Comparison of ENCODE assay signal across 10 mouse cellular contexts in genomic region chr11:20011210-20011978, GRCm38 (mm10).
DNase-seq lines count a peak whose midpoint lies in the region; ATAC-seq and TF ChIP-seq lines count a peak whose summit lies in the region.
"Had no signal": no experiment of that assay in that cellular context is flagged by ENCODE, and none has a peak within 500 bp of the region (broad histone marks: within the 10 kb centered on the region; RNA-seq: fewer than 3 reads in every experiment).

No protein-coding gene starts in this region.

- DNase-seq in heart, embryonic 10.5 days (ENCODE audit: low spot score) = no peak
- no peak for DNase-seq in embryonic facial prominence, embryonic 10.5 days (ENCODE audit: low spot score)
- peak; percentile 51 for DNase-seq in limb, embryonic 14.5 days (ENCODE audit: low spot score)
- no peak for DNase-seq in spleen, postnatal 14 days (ENCODE audit: low spot score in 2 of 2)
- DNase-seq in urinary bladder, postnatal 14 days (ENCODE audit: low spot score) = no peak
- DNase-seq in cerebellum, postnatal 4 days (ENCODE audit: low spot score in 2 of 2) = no peak
- DNase-seq: gastrocnemius, postnatal 10 days had no signal

- no peak for TF ChIP-seq POLR2A in limb, embryonic 14.5 days (IDR thresholded peaks at IDR 0.05; ENCODE audit: borderline replicate concordance, extremely low read depth, insufficient read depth, insufficient read length)

- peaks cover 64% of the 10 kb centered on the region for H3K36me3 ChIP-seq in heart, embryonic 13.5 days
- peaks cover 83% of the 10 kb centered on the region for H3K36me3 ChIP-seq in heart, embryonic 10.5 days
- peaks cover 99% of the 10 kb centered on the region for H3K36me3 ChIP-seq in embryonic facial prominence, embryonic 10.5 days (replicated peaks)
- H3K36me3 ChIP-seq in hindbrain, embryonic 15.5 days = peaks cover 19% of the 10 kb centered on the region
- peaks cover 48% of the 10 kb centered on the region for H3K36me3 ChIP-seq in limb, embryonic 14.5 days (ENCODE audit: control insufficient read depth, insufficient read depth, low read length)

- H3K9me3 ChIP-seq in heart, embryonic 13.5 days = no peaks in the 10 kb centered on the region
- no peaks in the 10 kb centered on the region for H3K9me3 ChIP-seq in heart, embryonic 10.5 days
- no peaks in the 10 kb centered on the region for H3K9me3 ChIP-seq in embryonic facial prominence, embryonic 10.5 days
- H3K9me3 ChIP-seq in hindbrain, embryonic 15.5 days = no peaks in the 10 kb centered on the region
- H3K9me3 ChIP-seq in limb, embryonic 14.5 days (ENCODE audit: control insufficient read depth, low read length) = no peaks in the 10 kb centered on the region

- H3K27me3 ChIP-seq in heart, embryonic 13.5 days (replicated peaks) = no peaks in the 10 kb centered on the region
- no peaks in the 10 kb centered on the region for H3K27me3 ChIP-seq in heart, embryonic 10.5 days (ENCODE audit: insufficient read depth, poor library complexity, severe bottlenecking)
- no peaks in the 10 kb centered on the region for H3K27me3 ChIP-seq in embryonic facial prominence, embryonic 10.5 days (replicated peaks; ENCODE audit: low read depth, poor library complexity, severe bottlenecking)
- no peaks in the 10 kb centered on the region for H3K27me3 ChIP-seq in hindbrain, embryonic 15.5 days
- no peaks in the 10 kb centered on the region for H3K27me3 ChIP-seq in limb, embryonic 14.5 days (ENCODE audit: control insufficient read depth, insufficient read depth, low read length)

- ATAC-seq in heart, embryonic 13.5 days (ENCODE audit: extremely low read depth, insufficient number of reproducible peaks, low FRiP score, low TSS enrichment) = no peak
- ATAC-seq in hindbrain, embryonic 15.5 days (ENCODE audit: low FRiP score, low read depth) = peak; percentile 83
- ATAC-seq in limb, embryonic 14.5 days (ENCODE audit: low FRiP score, low read depth) = peak; percentile 51; the same call in 1 of the 2 replicates

- H3K4me3 ChIP-seq in heart, embryonic 13.5 days = no peak overlapping the region
- no peak overlapping the region for H3K4me3 ChIP-seq in heart, embryonic 10.5 days
- no peak overlapping the region for H3K4me3 ChIP-seq in embryonic facial prominence, embryonic 10.5 days
- H3K4me3 ChIP-seq in hindbrain, embryonic 15.5 days = no peak overlapping the region
- no peak overlapping the region for H3K4me3 ChIP-seq in limb, embryonic 14.5 days (replicated peaks; ENCODE audit: low read length)

- 57% methylated on average over 16 of the region's 16 CpGs for WGBS in heart, embryonic 13.5 days
- WGBS in heart, embryonic 10.5 days = 75% methylated on average over 16 of the region's 16 CpGs
- 88% methylated on average over 16 of the region's 16 CpGs for WGBS in embryonic facial prominence, embryonic 10.5 days
- 47% methylated on average over 16 of the region's 16 CpGs for WGBS in hindbrain, embryonic 15.5 days
- 19% methylated on average over 16 of the region's 16 CpGs for WGBS in limb, embryonic 14.5 days

- H3K9ac ChIP-seq in heart, embryonic 13.5 days = no peak overlapping the region
- no peak overlapping the region for H3K9ac ChIP-seq in hindbrain, embryonic 15.5 days
- H3K9ac ChIP-seq in limb, embryonic 14.5 days (ENCODE audit: low read depth, low read length, severe bottlenecking) = no peak overlapping the region

- peaks cover 20% of the 10 kb centered on the region for H3K4me1 ChIP-seq in heart, embryonic 13.5 days
- H3K4me1 ChIP-seq in heart, embryonic 10.5 days = peaks cover 9% of the 10 kb centered on the region; the same call in 1 of the 2 replicates
- peaks cover 4% of the 10 kb centered on the region; the same call in 1 of the 2 replicates for H3K4me1 ChIP-seq in embryonic facial prominence, embryonic 10.5 days
- H3K4me1 ChIP-seq in hindbrain, embryonic 15.5 days (replicated peaks) = peaks cover 16% of the 10 kb centered on the region
- peaks cover 7% of the 10 kb centered on the region for H3K4me1 ChIP-seq in limb, embryonic 14.5 days (ENCODE audit: control insufficient read depth, insufficient read depth, low read length)

- H3K4me2 ChIP-seq in heart, embryonic 13.5 days = no peak overlapping the region
- H3K4me2 ChIP-seq in hindbrain, embryonic 15.5 days = no peak overlapping the region
- H3K4me2 ChIP-seq in limb, embryonic 14.5 days (replicated peaks; ENCODE audit: low read depth, low read length, severe bottlenecking) = no peak overlapping the region
- H3K4me2 ChIP-seq: midbrain, embryonic 11.5 days had no signal

- peak overlapping the region; percentile 25; the same call in 1 of the 2 replicates for H3K27ac ChIP-seq in heart, embryonic 13.5 days (replicated peaks)
- no peak overlapping the region for H3K27ac ChIP-seq in heart, embryonic 10.5 days
- 0 out of 2 replicates have a peak overlapping the region, but pooled peaks have one; percentile 14 for H3K27ac ChIP-seq in embryonic facial prominence, embryonic 10.5 days (replicated peaks)
- peak overlapping the region; percentile 67 for H3K27ac ChIP-seq in hindbrain, embryonic 15.5 days (replicated peaks)
- H3K27ac ChIP-seq in limb, embryonic 14.5 days (replicated peaks; ENCODE audit: low read depth, low read length) = no peak overlapping the region

Comparison
In these comparisons a context has a peak if more than half of its experiments do, and no peak if none do; other contexts are left out.
1. H3K27ac ChIP-seq: peak in heart, embryonic 13.5 days (single experiment), embryonic facial prominence, embryonic 10.5 days (single experiment) and hindbrain, embryonic 15.5 days (single experiment); none in heart, embryonic 10.5 days (single experiment) and limb, embryonic 14.5 days (single experiment).